Mouse (Mus musculus): ENCODE data around the gene Pcsk4. TPM values are rescaled to one million over a fixed set of nuclear protein-coding genes. Genes with fewer than 3 reads are reported as not detected.

Gene Pcsk4
- total and polyA plus RNA-seq, 3 experiments = 0.46 to 1.1 TPM; not detected in 1

DNA sequence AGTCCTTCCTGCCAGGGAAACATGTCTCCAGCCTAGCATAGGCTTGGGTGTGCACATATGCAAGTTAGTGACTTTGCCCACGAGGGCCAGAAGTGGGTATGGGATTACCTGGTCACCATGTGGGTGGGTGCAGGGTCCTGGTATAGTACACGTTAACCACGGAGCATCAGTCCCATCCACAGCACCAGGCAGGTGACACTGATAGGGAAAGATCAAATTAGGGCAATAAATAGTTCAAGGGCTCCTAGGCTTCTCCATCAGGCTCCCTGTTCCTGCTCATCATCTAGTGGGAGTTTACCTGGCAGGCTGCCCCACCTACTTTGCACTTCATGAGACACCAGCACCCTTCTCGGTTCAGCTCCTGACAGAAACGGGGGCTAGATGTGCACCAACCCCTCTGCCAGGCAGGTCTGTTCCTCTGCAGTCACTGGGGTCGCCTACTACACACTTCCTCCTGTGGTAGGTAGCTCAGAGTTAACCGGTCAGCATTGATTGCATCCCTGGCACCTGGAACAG is 34.5 kb downstream of the Pcsk4 start:
- H3K36me3 ChIP-seq (replicated peaks in 1 of 2; ENCODE audit: control insufficient read depth in 1 of 2, insufficient read depth in 1 of 2, low read length in 1 of 2) = peaks cover 18 to 29% of the 10 kb centered on the region in 2 experiments
- peaks cover 17% of the 10 kb centered on the region for H3K79me2 ChIP-seq (replicated peaks; ENCODE audit: control insufficient read depth, extremely low read depth, insufficient read depth, poor library complexity, severe bottlenecking)
- peaks cover 12% of the 10 kb centered on the region for H3K27me3 ChIP-seq (replicated peaks)
- no peaks in the 10 kb centered on the region for H3K9me3 ChIP-seq (replicated peaks; ENCODE audit: low read length)
- H3K27ac ChIP-seq (ENCODE audit: insufficient read depth, low read depth) = no peak overlapping the region
- H3K4me2 ChIP-seq (ENCODE audit: insufficient read depth, low read depth, poor library complexity, severe bottlenecking) = no peak overlapping the region
- TF ChIP-seq CHD1 (IDR thresholded peaks at IDR 0.05; ENCODE audit: low read depth, low read length) = no peak
- 0 out of 2 replicates have a peak, but pooled peaks have one; percentile 16 for TF ChIP-seq ELF1 (IDR thresholded peaks at IDR 0.05; ENCODE audit: low read depth, low read length)
- TF ChIP-seq CHD2 (IDR thresholded peaks at IDR 0.05; ENCODE audit: low read length) = no peak; the same call in 1 of the 2 replicates
- TF ChIP-seq MAX (IDR thresholded peaks at IDR 0.05; ENCODE audit: low read length) = no peak; the same call in 1 of the 2 replicates
- no peak for TF ChIP-seq EP300 (IDR thresholded peaks at IDR 0.05; ENCODE audit: low read length)
- no peak for TF ChIP-seq TBP (conservative IDR thresholded peaks at IDR 0.05; ENCODE audit: low read depth, low read length)
- TF ChIP-seq ETS1 (conservative IDR thresholded peaks at IDR 0.05; ENCODE audit: low read depth, low read length) = no peak
- no peak for TF ChIP-seq JUND (conservative IDR thresholded peaks at IDR 0.05; ENCODE audit: low read depth, low read length)
- no peak for TF ChIP-seq CTCF (conservative IDR thresholded peaks at IDR 0.05 in 1 of 2, IDR thresholded peaks at IDR 0.05 in 1 of 2; ENCODE audit: low read depth in 2 of 2, low read length in 2 of 2)
- TF ChIP-seq E2F4 (IDR thresholded peaks at IDR 0.05; ENCODE audit: insufficient replicate concordance, low read depth, low read length) = no peak
- TF ChIP-seq ZMIZ1 (IDR thresholded peaks at IDR 0.05; ENCODE audit: low read depth, low read length) = peak; percentile 54; the same call in 1 of the 2 replicates
- TF ChIP-seq TCF12 (IDR thresholded peaks at IDR 0.05; ENCODE audit: low read depth, low read length) = no peak
- TF ChIP-seq MAZ (IDR thresholded peaks at IDR 0.05; ENCODE audit: low read depth, low read length) = no peak
- peak; percentile 98 for TF ChIP-seq POLR2AphosphoS2 (IDR thresholded peaks at IDR 0.05; ENCODE audit: low read depth, low read length)
- TF ChIP-seq ZKSCAN1 (IDR thresholded peaks at IDR 0.05; ENCODE audit: borderline replicate concordance, low read depth, low read length) = no peak
- no peak for TF ChIP-seq USF2 (conservative IDR thresholded peaks at IDR 0.05; ENCODE audit: low read depth, low read length)
- no peak for TF ChIP-seq IRF4 (IDR thresholded peaks at IDR 0.05; ENCODE audit: low read depth, low read length)
- TF ChIP-seq NRF1 (IDR thresholded peaks at IDR 0.05; ENCODE audit: low read depth, low read length) = no peak
- TF ChIP-seq SMC3 (IDR thresholded peaks at IDR 0.05; ENCODE audit: low read depth, low read length) = no peak
- TF ChIP-seq JUN (IDR thresholded peaks at IDR 0.05; ENCODE audit: insufficient read depth, low read depth, low read length) = no peak
- no peak for TF ChIP-seq MAFK (IDR thresholded peaks at IDR 0.05; ENCODE audit: insufficient replicate concordance, low read length)
- TF ChIP-seq GABPA (IDR thresholded peaks at IDR 0.05; ENCODE audit: insufficient replicate concordance, low read depth, low read length) = no peak
- TF ChIP-seq NELFE (IDR thresholded peaks at IDR 0.05; ENCODE audit: low read depth, low read length) = peak; percentile 33; the same call in 1 of the 2 replicates
- TF ChIP-seq MYC (IDR thresholded peaks at IDR 0.05; ENCODE audit: low read depth, low read length) = no peak
- TF ChIP-seq BHLHE40 (IDR thresholded peaks at IDR 0.05; ENCODE audit: low read depth, low read length) = no peak
- TF ChIP-seq POLR2A (IDR thresholded peaks at IDR 0.05; ENCODE audit: low read depth, low read length) = peak; percentile 67
- TF ChIP-seq MEF2A (IDR thresholded peaks at IDR 0.05; ENCODE audit: borderline replicate concordance, low read depth, low read length) = no peak
- no peak for TF ChIP-seq MXI1 (IDR thresholded peaks at IDR 0.05; ENCODE audit: low read depth, low read length)
- TF ChIP-seq USF1 (IDR thresholded peaks at IDR 0.05; ENCODE audit: low read depth, low read length) = no peak
- no peak for TF ChIP-seq KAT2A (IDR thresholded peaks at IDR 0.05; ENCODE audit: insufficient replicate concordance, low read length)
- DNase-seq (ENCODE audit: extremely low read depth) = no peak
- dilution Hi-C loops (cut with MboI; ENCODE audit: extremely low pct_ligation_motif_present, extremely low pct_unique_long_range_greater_than_20kb, low sequenced_read_pairs) (no loop called here), in situ Hi-C loops (cut with MboI; ENCODE audit: low pct_ligation_motif_present, low pct_unique_long_range_greater_than_20kb, low sequenced_read_pairs) (no loop called here)
- H3K9ac ChIP-seq (ENCODE audit: insufficient read depth, low read depth) = no peak overlapping the region
- no peak overlapping the region for H3K4me3 ChIP-seq (replicated peaks in 1 of 3; ENCODE audit: low read depth in 2 of 3, low read length in 2 of 3, poor library complexity in 1 of 3)
- peaks cover 8 to 33% of the 10 kb centered on the region in 2 experiments; a peak in 3 of 4 replicates for H3K4me1 ChIP-seq (ENCODE audit: control insufficient read depth in 1 of 2, insufficient read depth in 2 of 2)
